Mouse (Mus musculus) C2C12 (cell line): ENCODE measurements at regions not wholly inside any gene's neighbourhood (a gene's known extent, or its start where the extent isn't known, plus 50 kb on each side); places are given as distances from the start of the nearest gene placed in this dataset.

Experiments
- H3K27me3 ChIP-seq: one replicate; pipeline ENCODE4 v1.6.1; 2011; ENCODE audit not compliant: control insufficient read depth, insufficient read depth, insufficient read length
- H3K36me3 ChIP-seq: one replicate; pipeline ENCODE4 v1.6.1; 2011; ENCODE audit not compliant: control insufficient read depth, insufficient read depth
- H3K4me3 ChIP-seq: one replicate; pipeline ENCODE4 v1.5.1; 2011; ENCODE audit warnings: mild to moderate bottlenecking, control low read depth; ENCODE audit not compliant: poor library complexity, insufficient read depth, severe bottlenecking
- H3K79me2 ChIP-seq: one replicate; pipeline ENCODE4 v1.6.1; 2011; ENCODE audit not compliant: control insufficient read depth, insufficient read depth
- H3K79me3 ChIP-seq: one replicate; pipeline ENCODE4 v1.6.1; 2011; ENCODE audit warnings: low read depth, control low read depth
- H3ac ChIP-seq: one replicate; pipeline ENCODE3; 2011; ENCODE audit warnings: low read depth; ENCODE audit not compliant: control insufficient read depth, insufficient read length
- CEBPB ChIP-seq: IDR thresholded peaks from one replicate; pipeline ENCODE4 v1.6.1; 2011; ENCODE audit warnings: low read depth, mild to moderate bottlenecking, control low read depth, moderate library complexity
- CTCF ChIP-seq: IDR thresholded peaks from one replicate; pipeline ENCODE4 v1.5.1; 2011; ENCODE audit not compliant: control insufficient read depth, insufficient read depth, insufficient read length
- FOSL1 ChIP-seq: IDR thresholded peaks from one replicate; pipeline ENCODE4 v1.8.0; 2011; ENCODE audit warnings: mild to moderate bottlenecking, low read length; ENCODE audit not compliant: poor library complexity, insufficient read depth, severe bottlenecking
- MAX ChIP-seq: IDR thresholded peaks from one replicate; pipeline ENCODE4 v1.6.1; 2011; ENCODE audit warnings: mild to moderate bottlenecking, control low read depth
- MYOD1 ChIP-seq: IDR thresholded peaks from one replicate; pipeline ENCODE4 v1.6.1; 2011; ENCODE audit warnings: low read depth; ENCODE audit not compliant: control insufficient read depth, insufficient read length
- MYOG ChIP-seq: IDR thresholded peaks from one replicate; pipeline ENCODE4 v1.6.1; 2011; ENCODE audit not compliant: control insufficient read depth, insufficient read length; ENCODE audit errors: extremely low read depth
- USF1 ChIP-seq: IDR thresholded peaks from one replicate; pipeline ENCODE4 v1.6.1; 2011; ENCODE audit warnings: low read depth, mild to moderate bottlenecking, control low read depth, moderate library complexity

DNA sequence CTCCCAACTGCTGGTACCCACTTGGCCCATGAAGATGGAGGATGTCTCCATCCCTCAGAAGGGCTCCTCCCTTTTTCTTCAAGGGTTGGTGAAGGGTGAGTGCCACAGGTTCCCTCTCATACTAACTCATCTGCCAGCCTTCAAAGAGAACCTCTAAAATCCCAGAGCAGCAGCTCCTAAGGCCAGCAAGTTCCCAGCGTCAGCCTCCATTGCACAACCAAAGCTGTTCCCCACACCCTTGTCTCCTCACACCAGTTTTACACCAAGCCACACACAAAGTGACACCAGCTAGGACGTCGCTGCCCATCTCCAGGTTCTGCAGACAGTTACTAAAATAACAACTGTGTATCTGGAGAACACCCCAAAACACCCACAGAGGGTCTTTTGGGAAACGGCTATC is 198.9 kb upstream of the Sulf2 start:
- no peak overlapping the region for H3K4me3 ChIP-seq
- TF ChIP-seq MAX (no peak), MYOD1 (no peak), USF1 (no peak), CTCF (no peak), FOSL1 (no peak), CEBPB (no peak), MYOG (no peak)
- no peaks in the 10 kb centered on the region for H3K36me3 ChIP-seq
- no peak overlapping the region for H3ac ChIP-seq
- H3K79me2 ChIP-seq: no peaks in the 10 kb centered on the region
- no peaks in the 10 kb centered on the region for H3K27me3 ChIP-seq
- no peaks in the 10 kb centered on the region for H3K79me3 ChIP-seq

GRCm38 (mm10) chr2:166353447-166354111 is 198.1 kb upstream of the Sulf2 start:
- H3ac ChIP-seq: peak overlapping the region; percentile 22
- no peaks in the 10 kb centered on the region for H3K36me3 ChIP-seq
- no peaks in the 10 kb centered on the region for H3K79me3 ChIP-seq
- no peaks in the 10 kb centered on the region for H3K27me3 ChIP-seq
- H3K79me2 ChIP-seq: no peaks in the 10 kb centered on the region
- TF ChIP-seq FOSL1 (peak; percentile 75), USF1 (peak; percentile 76), MYOG (no peak), CEBPB (no peak), CTCF (no peak), MYOD1 (peak; percentile 80), MAX (peak; percentile 86)
- H3K4me3 ChIP-seq: no peak overlapping the region

DNA sequence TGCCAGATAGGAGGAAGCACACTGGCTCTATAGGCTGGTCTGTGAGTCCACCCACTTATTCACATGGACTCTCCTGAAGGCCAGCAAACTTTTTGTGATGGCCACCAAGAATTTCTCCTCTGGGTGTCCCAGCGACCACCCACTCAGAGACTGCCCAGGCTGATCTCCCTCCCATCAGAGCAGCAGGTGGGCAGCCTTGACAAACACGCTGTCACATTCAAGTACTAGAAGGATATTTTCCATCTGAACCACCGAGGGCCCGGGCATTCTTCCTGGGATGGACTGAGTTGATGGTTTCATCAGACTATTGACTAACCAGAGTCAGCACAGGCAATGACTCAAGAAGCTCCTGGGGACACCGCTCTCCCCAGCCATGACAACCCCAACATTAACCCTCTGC is 196.5 kb upstream of the Sulf2 start:
- H3K79me2 ChIP-seq: no peaks in the 10 kb centered on the region
- no peaks in the 10 kb centered on the region for H3K27me3 ChIP-seq
- no peaks in the 10 kb centered on the region for H3K79me3 ChIP-seq
- TF ChIP-seq MYOG (no peak), CTCF (no peak), MYOD1 (no peak), FOSL1 (no peak), CEBPB (no peak), USF1 (no peak)
- H3K36me3 ChIP-seq: no peaks in the 10 kb centered on the region
- H3K4me3 ChIP-seq: no peak overlapping the region
- H3ac ChIP-seq: no peak overlapping the region

- H3K27me3 ChIP-seq: no peaks in the 10 kb centered on the region
- H3K4me3 ChIP-seq: no peak overlapping the region
- H3K36me3 ChIP-seq: no peaks in the 10 kb centered on the region
- no peak overlapping the region for H3ac ChIP-seq
- no peak for TF ChIP-seq MYOD1
- TF ChIP-seq MAX: no peak
- TF ChIP-seq MYOG: no peak
- TF ChIP-seq CEBPB: no peak
- TF ChIP-seq USF1: no peak
- TF ChIP-seq CTCF: no peak
- H3K79me2 ChIP-seq: no peaks in the 10 kb centered on the region
- no peaks in the 10 kb centered on the region for H3K79me3 ChIP-seq
Observed at GRCm38 (mm10) chr2:166351581-166351980, 196.1 kb upstream of the Sulf2 start.

GRCm38 (mm10) chr2:166348654-166349053 is 193.2 kb upstream of the Sulf2 start:
- TF ChIP-seq MYOD1 (no peak), CTCF (no peak), CEBPB (no peak), FOSL1 (no peak), MAX (no peak)

GRCm38 (mm10) chr2:166346421-166347182 is 191.1 kb upstream of the Sulf2 start:
- Histone ChIP-seq H3K79me2 (no peaks in the 10 kb centered on the region), H3K36me3 (no peaks in the 10 kb centered on the region), H3ac (no peak overlapping the region), H3K4me3 (no peak overlapping the region), H3K79me3 (no peaks in the 10 kb centered on the region), H3K27me3 (no peaks in the 10 kb centered on the region)
- TF ChIP-seq MAX (no peak), USF1 (no peak), FOSL1 (no peak), MYOD1 (no peak)

More at GRCm38 (mm10) chr2:166348654-166349053, 193.2 kb upstream of the Sulf2 start:
- H3K36me3 ChIP-seq: no peaks in the 10 kb centered on the region
- no peak overlapping the region for H3K4me3 ChIP-seq
- H3ac ChIP-seq: no peak overlapping the region
- H3K79me2 ChIP-seq: no peaks in the 10 kb centered on the region
- H3K27me3 ChIP-seq: no peaks in the 10 kb centered on the region
- no peaks in the 10 kb centered on the region for H3K79me3 ChIP-seq
